Mouse (Mus musculus) layer of hippocampus, postnatal 25 days (tissue): ENCODE measurements around the gene Gm44965. TPM values are rescaled to one million over a fixed set of nuclear protein-coding genes. Genes with fewer than 3 reads are reported as not detected.

ENCODE experiments used
- DNase-seq, 2 experiments: peaks; one replicate each; pipeline ENCODE4 v3.0.0; 2022; ENCODE audit warnings: mixed read lengths in 2 of 2, low spot score in 1 of 2; ENCODE audit errors: extremely low spot score in 1 of 2
- total RNA-seq, 2 experiments: library from RNA; stranded (reverse); gene quantifications; 2 replicates each; pipeline ENCODE4 v1.2.3; 2021

Gm44965 gene
- total RNA-seq, 2 experiments from 2014 or later: not detected

DNA sequence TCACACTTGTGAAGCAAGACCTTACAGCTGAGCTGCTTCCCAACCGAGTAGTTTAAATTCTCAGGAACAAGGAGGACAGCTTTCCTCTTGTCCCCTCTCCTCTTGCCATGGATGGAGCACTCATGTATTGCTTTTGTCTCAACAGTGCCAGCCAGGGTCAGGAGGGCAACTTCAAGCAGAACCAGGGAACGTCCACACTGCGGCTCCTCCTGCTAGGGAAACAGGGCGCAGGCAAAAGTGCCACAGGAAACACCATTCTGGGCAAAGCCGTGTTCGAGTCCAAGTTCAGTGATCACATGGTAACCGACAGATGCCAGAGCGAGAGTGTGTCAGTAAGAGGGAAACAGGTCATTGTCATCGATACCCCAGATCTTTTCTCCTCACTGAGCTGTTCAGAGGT is 56.3 kb downstream of the Gm44965 start:
- no peak for DNase-seq

DNA sequence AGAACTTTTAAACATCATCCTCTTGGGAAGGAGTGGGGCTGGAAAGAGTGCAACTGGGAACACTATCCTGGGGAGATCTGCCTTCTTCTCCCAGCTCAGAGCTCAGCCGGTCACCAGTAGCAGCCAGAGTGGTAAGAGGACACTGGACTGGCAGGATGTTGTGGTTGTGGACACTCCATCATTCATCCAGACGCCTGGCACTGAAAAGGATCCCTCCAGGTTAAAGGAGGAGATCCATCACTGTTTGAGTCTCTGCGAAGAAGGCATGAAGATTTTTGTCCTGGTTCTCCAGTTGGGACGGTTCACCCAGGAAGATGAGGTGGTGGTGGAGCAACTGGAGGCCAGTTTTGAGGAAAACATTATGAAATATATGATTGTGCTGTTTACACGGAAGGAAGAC is 65.0 kb downstream of the Gm44965 start:
- DNase-seq: no peak

DNA sequence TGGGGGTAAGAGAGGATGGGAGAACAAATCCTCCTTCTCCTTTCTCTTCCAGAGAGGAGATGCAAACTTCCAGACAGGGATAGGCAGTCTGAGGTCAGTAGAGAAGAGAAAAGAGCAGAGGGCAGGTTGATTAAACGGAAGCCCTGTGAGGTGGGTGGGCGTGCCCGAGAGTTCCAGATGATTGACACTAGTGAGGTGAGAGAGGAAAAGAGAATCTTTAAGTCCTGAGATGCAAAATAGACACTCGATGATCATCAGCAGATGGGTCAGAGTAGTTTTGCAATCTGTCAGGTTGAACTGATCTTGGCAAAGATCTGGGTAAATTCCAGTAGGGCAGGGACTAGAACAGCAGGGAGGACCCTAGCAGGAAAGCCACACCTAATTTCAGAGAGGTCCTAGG is 71.0 kb downstream of the Gm44965 start:
- no peak for DNase-seq

DNA sequence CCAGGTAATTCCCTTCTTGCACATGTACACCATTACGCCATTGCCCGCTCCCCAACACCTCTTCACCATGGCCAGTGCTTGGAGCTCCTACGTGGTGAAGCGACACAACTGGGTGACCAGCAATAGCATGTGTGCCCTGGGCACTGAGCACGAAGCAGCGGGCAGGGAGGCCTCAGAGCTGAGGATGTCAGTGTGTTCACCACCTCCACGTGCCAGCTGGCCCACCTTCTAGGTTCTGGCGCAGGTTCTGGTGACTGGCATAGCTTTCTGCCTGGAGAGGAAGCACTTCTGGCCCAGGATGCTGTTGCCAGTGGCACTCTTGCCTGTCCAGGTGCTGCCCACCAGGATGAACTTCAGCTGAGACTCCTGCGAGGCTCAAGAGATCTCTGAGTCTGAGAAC is 71.7 kb downstream of the Gm44965 start:
- no peak for DNase-seq

DNA sequence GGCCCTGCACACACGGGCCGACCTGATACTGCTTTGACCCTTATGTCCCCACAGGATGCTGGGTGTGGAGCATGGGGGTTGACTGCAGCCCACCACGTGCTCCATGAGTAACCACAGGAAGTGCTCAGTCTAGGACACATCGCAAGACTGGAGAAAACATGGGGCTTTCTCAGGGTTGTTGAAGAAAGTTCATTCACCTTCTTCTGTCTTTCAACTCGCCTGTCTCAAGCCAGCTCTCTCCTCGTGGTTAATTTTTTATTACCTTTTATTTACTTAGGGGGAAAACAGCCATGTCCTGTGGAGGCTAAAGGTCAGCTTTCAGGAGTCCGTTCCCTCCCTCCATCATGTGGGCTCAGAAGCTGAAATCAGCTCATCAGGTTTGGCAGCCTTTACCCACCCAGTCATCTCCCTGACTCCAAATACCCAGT is 72.4 kb downstream of the Gm44965 start:
- DNase-seq: no peak

DNA sequence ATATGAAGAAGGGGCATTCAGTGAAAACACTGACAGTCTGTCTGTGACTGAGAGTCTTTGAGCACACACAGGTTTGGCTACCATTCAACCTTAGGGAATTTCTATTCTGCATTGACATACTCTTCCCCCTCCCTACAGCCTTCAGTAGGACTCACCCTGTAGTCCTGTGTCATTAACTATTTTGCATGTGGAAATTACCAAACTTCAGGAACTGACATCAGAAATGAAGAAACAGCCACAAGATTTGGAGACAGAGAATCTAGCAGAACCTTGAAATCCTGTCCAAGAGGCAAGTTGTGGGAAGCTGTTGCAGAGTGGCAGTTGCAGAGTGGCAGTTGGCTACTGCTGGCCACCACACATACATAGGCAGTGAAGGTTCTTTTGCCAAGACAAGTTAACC is 74.3 kb downstream of the Gm44965 start:
- DNase-seq: no peak

Other genes starting within 250 kb of the Gm44965 start
- gene Krba1, start 198.4 kb upstream of the Gm44965 start, total RNA-seq: 10 to 100 TPM; 35.5 to 43.2 TPM
- 10 to 100 TPM; 19.9 to 26.3 TPM for gene Zfp467, start 148.1 kb upstream of the Gm44965 start, total RNA-seq
- 1 to 10 TPM; 1.2 to 2.9 TPM for gene Sspo, start 145.7 kb upstream of the Gm44965 start, total RNA-seq
- 100 to 1,000 TPM; 454 to 498 TPM for gene Atp6v0e2, start 56.3 kb upstream of the Gm44965 start, total RNA-seq
- gene Lrrc61, start 39.1 kb upstream of the Gm44965 start, total RNA-seq: 10 to 100 TPM; 34.8 to 39.0 TPM
- gene Rarres2, start 21.2 kb upstream of the Gm44965 start, total RNA-seq: 10 to 100 TPM; 15.1 to 16.5 TPM
- gene Gm45021, start 4.3 kb upstream of the Gm44965 start, total RNA-seq: not detected
- gene Repin1, start 58 bp upstream of the Gm44965 start, total RNA-seq: 10 to 100 TPM; 40.4 to 46.9 TPM
- 1 to 10 TPM; 7.4 to 7.6 TPM for gene Zfp775, start 8.1 kb downstream of the Gm44965 start, total RNA-seq
- gene AI854703, start 32.8 kb downstream of the Gm44965 start, total RNA-seq: 10 to 100 TPM; 12.7 to 14.4 TPM
- under 1 TPM; 0.64 to 0.66 TPM for gene Gimap8, start 53.3 kb downstream of the Gm44965 start, total RNA-seq
- gene Gimap9, start 82.2 kb downstream of the Gm44965 start, total RNA-seq: under 1 TPM in 1 of 2 experiments, not detected in 1; 0.64 TPM
- not detected for gene Gimap4, start 90.6 kb downstream of the Gm44965 start, total RNA-seq
- 1 to 10 TPM; 4.9 to 5.2 TPM for gene Gimap6, start 114.3 kb downstream of the Gm44965 start, total RNA-seq
- gene Gm28053, start 124.7 kb downstream of the Gm44965 start, total RNA-seq: 1 to 10 TPM in 1 of 2 experiments, not detected in 1; 1.1 TPM
- gene Gimap7, start 124.7 kb downstream of the Gm44965 start, total RNA-seq: not detected
- 1 to 10 TPM; 2.0 to 2.6 TPM for gene Gimap1, start 145.1 kb downstream of the Gm44965 start, total RNA-seq
- 1 to 10 TPM in 1 of 2 experiments, under 1 TPM in 1; 0.71 to 1.0 TPM for gene Gimap5, start 152.3 kb downstream of the Gm44965 start, total RNA-seq
- not detected for gene Gimap3, start 176.9 kb downstream of the Gm44965 start, total RNA-seq
- 10 to 100 TPM; 22.8 to 26.9 TPM for gene Tmem176a, start 247.0 kb downstream of the Gm44965 start, total RNA-seq
- gene Tmem176b, start 247.6 kb downstream of the Gm44965 start, total RNA-seq: 10 to 100 TPM; 54.9 to 64.9 TPM